Mouse (Mus musculus): ENCODE results near the gene Tbc1d10a. TPM values are rescaled to one million over a fixed set of nuclear protein-coding genes. Genes with fewer than 3 reads are reported as not detected.

Tbc1d10a gene
- total RNA-seq, 2 experiments from 2014 or later: 12.3 to 12.6 TPM

GRCm38 (mm10) chr11:4261188-4261494, 74.6 kb downstream of the Tbc1d10a start:
- peak; percentile 68 to 78 for DNase-seq
- intact Hi-C loops (cut with DNase I): loop anchor here (10.0 kb wide), 1 partner anchor 444 kb away; the partner anchor contains the start of genes Uqcr10 and Zmat5

- peak; percentile 66 to 81 for DNase-seq
- intact Hi-C loops (cut with DNase I): loop anchor here (10.0 kb wide), 1 partner anchor 443 kb away; the partner anchor contains the start of genes Uqcr10 and Zmat5
Observed at GRCm38 (mm10) chr11:4261969-4262368, 75.4 kb downstream of the Tbc1d10a start.

DNA sequence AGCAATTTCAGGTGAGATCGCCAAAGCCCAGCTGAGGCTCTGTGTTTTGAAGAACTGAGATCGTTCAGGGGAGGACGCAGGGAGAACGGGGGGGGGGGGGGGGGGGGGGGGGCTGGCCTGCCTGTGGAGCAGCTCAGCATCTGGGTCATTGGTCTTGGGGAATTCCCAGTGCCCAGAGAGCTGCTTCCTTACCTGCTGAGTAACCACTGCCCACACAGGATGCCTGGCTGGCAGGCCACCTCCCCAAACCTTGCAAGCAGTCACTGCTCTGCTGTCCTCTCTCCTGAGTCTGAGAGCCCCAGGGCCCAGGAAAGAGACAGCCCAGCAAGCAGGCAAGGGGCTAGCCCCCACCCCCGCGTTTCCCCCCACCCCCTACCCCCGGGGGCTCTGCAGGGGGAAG, 76.3 kb downstream of the Tbc1d10a start:
- DNase-seq: no peak
- intact Hi-C loops (cut with DNase I): loop anchor here (10.0 kb wide), 1 partner anchor 442 kb away; the partner anchor contains the start of genes Uqcr10 and Zmat5

DNA sequence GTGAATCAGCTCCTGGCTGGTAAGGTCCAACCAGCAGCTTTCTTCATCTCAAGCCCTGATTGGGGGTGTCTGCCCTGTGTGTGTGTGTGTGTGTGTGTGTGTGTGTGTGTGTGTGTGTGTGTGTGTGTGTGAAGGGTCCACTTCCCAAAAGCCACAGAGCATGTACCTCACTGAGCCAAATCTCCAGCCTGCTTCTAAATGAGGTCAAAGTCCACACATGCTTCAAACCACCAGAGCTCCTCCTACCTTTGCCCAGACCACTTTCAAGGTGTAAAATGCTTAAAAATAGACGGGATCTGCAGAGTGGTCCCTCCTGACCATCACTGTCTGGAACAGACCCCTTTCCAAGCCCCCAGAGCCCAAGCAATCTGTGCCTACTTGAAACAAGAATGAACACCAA, 76.7 kb downstream of the Tbc1d10a start:
- DNase-seq: no peak
- intact Hi-C loops (cut with DNase I): loop anchor here (10.0 kb wide), 1 partner anchor 442 kb away; the partner anchor contains the start of genes Uqcr10 and Zmat5

DNA sequence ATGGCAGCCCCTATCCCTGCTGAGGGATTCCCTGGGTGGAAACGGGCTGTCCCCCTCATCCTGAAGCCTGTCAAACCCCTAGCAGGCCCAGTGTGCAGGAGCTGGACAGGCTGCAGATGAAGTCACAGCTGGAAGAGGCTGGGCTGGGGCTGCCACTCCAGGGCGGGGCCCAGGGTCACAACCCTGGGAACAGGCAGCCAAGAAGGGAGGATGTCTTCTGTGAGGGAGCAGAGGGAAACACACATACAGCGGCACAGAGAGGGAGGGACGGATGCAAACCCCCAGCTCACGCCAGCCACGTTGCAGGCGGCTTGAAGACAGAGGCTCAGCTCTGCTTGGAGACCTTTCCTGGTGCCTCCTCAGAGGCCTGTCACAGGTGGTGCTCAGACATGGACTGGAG, 77.5 kb downstream of the Tbc1d10a start:
- intact Hi-C loops (cut with DNase I): loop anchor here (10.0 kb wide), 1 partner anchor 441 kb away; the partner anchor contains the start of genes Uqcr10 and Zmat5
- peak; percentile 76 for DNase-seq

Small RNA genes lying within 50 kb of the gene (microRNA-seq; reads per million reads assigned to microRNA genes)
- 1.0 to 2.8 reads per million in 2 experiments for gene Mir3060

Other genes starting within 250 kb of the Tbc1d10a start
- gene Pes1, start 222.8 kb upstream of the Tbc1d10a start, total RNA-seq (2021): 10 to 100 TPM; 31.8 to 34.0 TPM
- not detected for gene 4930556J24Rik, start 210.0 kb upstream of the Tbc1d10a start, total RNA-seq (2021)
- under 1 TPM; 0.12 to 0.36 TPM for gene Gal3st1, start 203.2 kb upstream of the Tbc1d10a start, total RNA-seq (2021)
- gene Sec14l4, start 155.3 kb upstream of the Tbc1d10a start, total RNA-seq (2021): under 1 TPM in 1 of 2 experiments, not detected in 1; 0.34 TPM
- under 1 TPM in 1 of 2 experiments, not detected in 1; 0.74 TPM for gene Sec14l3, start 121.9 kb upstream of the Tbc1d10a start, total RNA-seq (2021)
- gene Mtfp1, start 91.3 kb upstream of the Tbc1d10a start, total RNA-seq (2021): 10 to 100 TPM; 80.7 to 82.0 TPM
- 1 to 10 TPM; 1.3 to 1.4 TPM for gene Sec14l2, start 63.4 kb upstream of the Tbc1d10a start, total RNA-seq (2021)
- gene Rnf215, start 51.6 kb upstream of the Tbc1d10a start, total RNA-seq (2021): 10 to 100 TPM; 17.3 to 18.9 TPM
- 1 to 10 TPM; 5.8 to 8.0 TPM for gene Ccdc157, start 26.5 kb upstream of the Tbc1d10a start, total RNA-seq (2021)
- gene Sf3a1, start 26.4 kb upstream of the Tbc1d10a start, total RNA-seq (2021): 10 to 100 TPM; 45.6 to 54.6 TPM
- gene Castor1, start 31.4 kb downstream of the Tbc1d10a start, total RNA-seq (2021): 10 to 100 TPM in 1 of 2 experiments, 1 to 10 TPM in 1; 7.9 to 10.4 TPM
- not detected for gene Osm, start 49.6 kb downstream of the Tbc1d10a start, total RNA-seq (2021)
- gene Lif, start 70.8 kb downstream of the Tbc1d10a start, total RNA-seq (2021): under 1 TPM; 0.55 to 0.62 TPM